Mouse (Mus musculus): ENCODE measurements around the gene L3mbtl4. TPM values are rescaled to one million over a fixed set of nuclear protein-coding genes. Genes with fewer than 3 reads are reported as not detected.
"Not testable (repeated sequence)": the region's sequence is repeated elsewhere in the genome, so short reads cannot be mapped to it uniquely, and the experiment has no call there.

The L3mbtl4 gene
- polyA plus RNA-seq, 1 experiment: not detected

GRCm38 (mm10) chr17:68490065-68490691 is 216.6 kb downstream of the L3mbtl4 start:
- Histone ChIP-seq H3K4me3 (ENCODE audit: insufficient read depth, low read length) (no peak overlapping the region), H3K4me1 (ENCODE audit: control insufficient read depth, insufficient read depth, low read length) (no peaks in the 10 kb centered on the region), H3K27ac (ENCODE audit: insufficient read depth, low read length) (no peak overlapping the region)
- no peak for TF ChIP-seq CTCF (IDR thresholded peaks at IDR 0.05; ENCODE audit: borderline replicate concordance, insufficient read depth, low read length)
- no peak for TF ChIP-seq POLR2A (IDR thresholded peaks at IDR 0.05; ENCODE audit: low read depth, low read length)

- no peak overlapping the region for H3K4me3 ChIP-seq (ENCODE audit: insufficient read depth, low read length)
- H3K4me1 ChIP-seq (ENCODE audit: control insufficient read depth, insufficient read depth, low read length): no peaks in the 10 kb centered on the region
- no peak overlapping the region for H3K27ac ChIP-seq (ENCODE audit: insufficient read depth, low read length)
- no peak for TF ChIP-seq CTCF (IDR thresholded peaks at IDR 0.05; ENCODE audit: borderline replicate concordance, insufficient read depth, low read length)
- TF ChIP-seq POLR2A (IDR thresholded peaks at IDR 0.05; ENCODE audit: low read depth, low read length): no peak
Measured at GRCm38 (mm10) chr17:68492231-68492630, 218.6 kb downstream of the L3mbtl4 start.

- not testable (repeated sequence) for H3K27ac ChIP-seq (ENCODE audit: insufficient read depth, low read length); H3K4me3 ChIP-seq (ENCODE audit: insufficient read depth, low read length); H3K4me1 ChIP-seq (ENCODE audit: control insufficient read depth, insufficient read depth, low read length)
Measured at GRCm38 (mm10) chr17:68502998-68503397, 229.4 kb downstream of the L3mbtl4 start.

GRCm38 (mm10) chr17:68559698-68560097 is 286.1 kb downstream of the L3mbtl4 start:
- no peak overlapping the region for H3K27ac ChIP-seq (ENCODE audit: insufficient read depth, low read length)
- no peak overlapping the region for H3K4me3 ChIP-seq (ENCODE audit: insufficient read depth, low read length)
- no peaks in the 10 kb centered on the region for H3K4me1 ChIP-seq (ENCODE audit: control insufficient read depth, insufficient read depth, low read length)
- no peak for TF ChIP-seq POLR2A (IDR thresholded peaks at IDR 0.05; ENCODE audit: low read depth, low read length)
- TF ChIP-seq CTCF (IDR thresholded peaks at IDR 0.05; ENCODE audit: borderline replicate concordance, insufficient read depth, low read length): no peak

- TF ChIP-seq POLR2A (IDR thresholded peaks at IDR 0.05; ENCODE audit: low read depth, low read length) (no peak), CTCF (IDR thresholded peaks at IDR 0.05; ENCODE audit: borderline replicate concordance, insufficient read depth, low read length) (no peak)
- no peak overlapping the region for H3K4me3 ChIP-seq (ENCODE audit: insufficient read depth, low read length)
- H3K27ac ChIP-seq (ENCODE audit: insufficient read depth, low read length): no peak overlapping the region
- no peaks in the 10 kb centered on the region for H3K4me1 ChIP-seq (ENCODE audit: control insufficient read depth, insufficient read depth, low read length)
Measured at GRCm38 (mm10) chr17:68560264-68560663, 286.7 kb downstream of the L3mbtl4 start.

GRCm38 (mm10) chr17:68571806-68572205 is 298.2 kb downstream of the L3mbtl4 start:
- H3K4me3 ChIP-seq (ENCODE audit: insufficient read depth, low read length): no peak overlapping the region
- H3K4me1 ChIP-seq (ENCODE audit: control insufficient read depth, insufficient read depth, low read length): no peaks in the 10 kb centered on the region
- no peak for TF ChIP-seq CTCF (IDR thresholded peaks at IDR 0.05; ENCODE audit: borderline replicate concordance, insufficient read depth, low read length)
- TF ChIP-seq POLR2A (IDR thresholded peaks at IDR 0.05; ENCODE audit: low read depth, low read length): no peak
- H3K27ac ChIP-seq (ENCODE audit: insufficient read depth, low read length): no peak overlapping the region

GRCm38 (mm10) chr17:68585195-68585594 is 311.6 kb downstream of the L3mbtl4 start:
- H3K4me1 ChIP-seq (ENCODE audit: control insufficient read depth, insufficient read depth, low read length): no peaks in the 10 kb centered on the region
- H3K4me3 ChIP-seq (ENCODE audit: insufficient read depth, low read length): no peak overlapping the region
- H3K27ac ChIP-seq (ENCODE audit: insufficient read depth, low read length): no peak overlapping the region
- TF ChIP-seq CTCF (IDR thresholded peaks at IDR 0.05; ENCODE audit: borderline replicate concordance, insufficient read depth, low read length) (no peak), POLR2A (IDR thresholded peaks at IDR 0.05; ENCODE audit: low read depth, low read length) (no peak)

- no peak overlapping the region for H3K4me3 ChIP-seq (ENCODE audit: insufficient read depth, low read length)
- TF ChIP-seq POLR2A (IDR thresholded peaks at IDR 0.05; ENCODE audit: low read depth, low read length) (no peak), CTCF (IDR thresholded peaks at IDR 0.05; ENCODE audit: borderline replicate concordance, insufficient read depth, low read length) (no peak)
- no peaks in the 10 kb centered on the region for H3K4me1 ChIP-seq (ENCODE audit: control insufficient read depth, insufficient read depth, low read length)
- H3K27ac ChIP-seq (ENCODE audit: insufficient read depth, low read length): no peak overlapping the region
Measured at GRCm38 (mm10) chr17:68591619-68592018, 318.0 kb downstream of the L3mbtl4 start.

- Histone ChIP-seq H3K4me1 (ENCODE audit: control insufficient read depth, insufficient read depth, low read length) (no peaks in the 10 kb centered on the region), H3K4me3 (ENCODE audit: insufficient read depth, low read length) (no peak overlapping the region), H3K27ac (ENCODE audit: insufficient read depth, low read length) (no peak overlapping the region)
- no peak for TF ChIP-seq CTCF (IDR thresholded peaks at IDR 0.05; ENCODE audit: borderline replicate concordance, insufficient read depth, low read length)
- TF ChIP-seq POLR2A (IDR thresholded peaks at IDR 0.05; ENCODE audit: low read depth, low read length): no peak
Measured at GRCm38 (mm10) chr17:68602744-68603143, 329.1 kb downstream of the L3mbtl4 start.

GRCm38 (mm10) chr17:68607691-68608090 is 334.1 kb downstream of the L3mbtl4 start:
- no peak for TF ChIP-seq POLR2A (IDR thresholded peaks at IDR 0.05; ENCODE audit: low read depth, low read length)
- no peak for TF ChIP-seq CTCF (IDR thresholded peaks at IDR 0.05; ENCODE audit: borderline replicate concordance, insufficient read depth, low read length)
- Histone ChIP-seq H3K4me1 (ENCODE audit: control insufficient read depth, insufficient read depth, low read length) (no peaks in the 10 kb centered on the region), H3K27ac (ENCODE audit: insufficient read depth, low read length) (no peak overlapping the region), H3K4me3 (ENCODE audit: insufficient read depth, low read length) (no peak overlapping the region)

GRCm38 (mm10) chr17:68611247-68611646 is 337.6 kb downstream of the L3mbtl4 start:
- no peaks in the 10 kb centered on the region for H3K4me1 ChIP-seq (ENCODE audit: control insufficient read depth, insufficient read depth, low read length)
- TF ChIP-seq CTCF (IDR thresholded peaks at IDR 0.05; ENCODE audit: borderline replicate concordance, insufficient read depth, low read length) (no peak), POLR2A (IDR thresholded peaks at IDR 0.05; ENCODE audit: low read depth, low read length) (no peak)
- H3K27ac ChIP-seq (ENCODE audit: insufficient read depth, low read length): no peak overlapping the region
- H3K4me3 ChIP-seq (ENCODE audit: insufficient read depth, low read length): no peak overlapping the region

Measured in embryonic fibroblast, embryonic 13.5 days (primary cell).